10 mouse cellular contexts compared by ENCODE assay signal in genomic region chr2:122569439-122569838, GRCm38 (mm10). TPM values are rescaled to one million over a fixed set of nuclear protein-coding genes. Genes with fewer than 3 reads are reported as not detected.
DNase-seq lines count a peak whose midpoint lies in the region; ATAC-seq and TF ChIP-seq lines count a peak whose summit lies in the region.
"Had no signal": no experiment of that assay in that cellular context is flagged by ENCODE, and none has a peak within 500 bp of the region (broad histone marks: within the 10 kb centered on the region; RNA-seq: fewer than 3 reads in every experiment).

No protein-coding gene starts in this region.

- peak; percentile 63 for DNase-seq in layer of hippocampus, adult 11-12 months (ENCODE audit: low spot score)
- DNase-seq in layer of hippocampus, adult 9-11 months: no peak
- no peak for DNase-seq in Patski (ENCODE audit: low read depth, low spot score)
- DNase-seq in cerebellum, adult 9-10 months: peak; percentile 50
- DNase-seq in gastrocnemius, postnatal 14 days: peak; percentile 56
- peak; percentile 80 to 82 for DNase-seq in kidney, postnatal 4 days
- peak; percentile 77 for DNase-seq in splenic B cell, adult 2 months (ENCODE audit: low read depth, low spot score)

- CTCF ChIA-PET in Patski (lab: Charles Lee): no interaction called here

- peak; percentile 60 for ATAC-seq in Patski
- peak; percentile 99 for ATAC-seq in megakaryocyte-erythroid progenitor cell, adult 5-6 weeks (replicated peaks; ENCODE audit: low FRiP score, low TSS enrichment, poor library complexity, severe bottlenecking)

- no peaks in the 10 kb centered on the region for H3K36me3 ChIP-seq in splenic B cell, adult 2 months (ENCODE audit: control insufficient read depth, insufficient read depth, low read length, poor library complexity, severe bottlenecking)
- H3K36me3 ChIP-seq: embryonic facial prominence, embryonic 12.5 days; lung, embryonic 15.5 days had no signal

- TF ChIP-seq CTCF in Patski (IDR thresholded peaks at IDR 0.05): peak; percentile 80

- POLR2A ChIA-PET in Patski (lab: Charles Lee): no interaction called here

- H3K27me3 ChIP-seq in Patski: peaks cover 5% of the 10 kb centered on the region
- no peaks in the 10 kb centered on the region for H3K27me3 ChIP-seq in splenic B cell, adult 2 months (ENCODE audit: control insufficient read depth, insufficient read depth, low read length, poor library complexity, severe bottlenecking)
- H3K27me3 ChIP-seq: embryonic facial prominence, embryonic 12.5 days; lung, embryonic 15.5 days had no signal

- in situ Hi-C loops in Patski (cut with MboI; ENCODE audit: low pct_unique_long_range_greater_than_20kb): no loop called here

- intact Hi-C loops in gastrocnemius, postnatal 14 days (cut with DNase I; ENCODE audit: low total_unique reads): no loop called here

RNA-seq across cellular contexts. Expression of gene Gatm, which starts 41.7 kb away (rescaled TPM):
- 0.39 TPM for polyA plus RNA-seq in Patski (2021)
- 10 to 100 TPM; 35.3 to 72.2 TPM for total RNA-seq in gastrocnemius, postnatal 14 days (2021)
- 154 and 166 TPM in 2 replicates for total RNA-seq in megakaryocyte-erythroid progenitor cell, adult 5-6 weeks (2014; fragmentation: Nextera tagmentation)
- 110 and 122 TPM in 2 replicates for total RNA-seq in megakaryocyte-erythroid progenitor cell, adult 5-6 weeks (2017)

Comparison
In these comparisons a context has a peak if more than half of its experiments do, and no peak if none do; other contexts are left out.
1. DNase-seq: peak in layer of hippocampus, adult 11-12 months (single experiment), cerebellum, adult 9-10 months (single experiment), gastrocnemius, postnatal 14 days (single experiment), kidney, postnatal 4 days (2 of 2) and splenic B cell, adult 2 months (single experiment); none in layer of hippocampus, adult 9-11 months (single experiment) and Patski (single experiment).